In genomic region chr19:24543386-24544350, GRCm38 (mm10) we compare ENCODE assay signal across 15 mouse cellular contexts. TPM values are rescaled to one million over a fixed set of nuclear protein-coding genes. Genes with fewer than 3 reads are reported as not detected.
A peak's percentile ranks its signal among the peaks of the same experiment; 100 is the strongest.
DNase-seq lines count a peak whose midpoint lies in the region; ATAC-seq and TF ChIP-seq lines count a peak whose summit lies in the region.
"Had no signal": no experiment of that assay in that cellular context is flagged by ENCODE, and none has a peak within 500 bp of the region (broad histone marks: within the 10 kb centered on the region; RNA-seq: fewer than 3 reads in every experiment).

No protein-coding gene starts in this region.

- ATAC-seq in stomach, postnatal 0 days (ENCODE audit: low FRiP score, low TSS enrichment): peak; percentile 12; the same call in 1 of the 2 replicates
- ATAC-seq: forebrain, embryonic 13.5 days; midbrain, embryonic 13.5 days had no signal

- 69% methylated on average over 14 of the region's 14 CpGs for WGBS in lung, adult 2 months
- 84% methylated on average over 14 of the region's 14 CpGs for WGBS in stomach, postnatal 0 days

- no peak overlapping the region for H3K9ac ChIP-seq in stomach, postnatal 0 days (ENCODE audit: low read length)
- H3K9ac ChIP-seq: forebrain, embryonic 13.5 days; limb, embryonic 13.5 days; lung, embryonic 14.5 days; midbrain, embryonic 13.5 days had no signal

- no peaks in the 10 kb centered on the region for H3K36me3 ChIP-seq in stomach, postnatal 0 days (ENCODE audit: control insufficient read depth, insufficient read depth, low read length)
- H3K36me3 ChIP-seq: limb, embryonic 13.5 days; midbrain, embryonic 13.5 days had no signal

- no peaks in the 10 kb centered on the region for H3K9me3 ChIP-seq in stomach, postnatal 0 days (ENCODE audit: control insufficient read depth, low read length)
- H3K9me3 ChIP-seq: midbrain, embryonic 13.5 days had no signal

- no peak overlapping the region for H3K27ac ChIP-seq in stomach, postnatal 0 days (replicated peaks)
- H3K27ac ChIP-seq: forebrain, embryonic 13.5 days; left cerebral cortex, adult 2 months; limb, embryonic 13.5 days; midbrain, embryonic 13.5 days had no signal

- H3K4me3 ChIP-seq in lung, adult 2 months (replicated peaks; ENCODE audit: extremely low read depth, low read depth, low read length): no peak overlapping the region
- H3K4me3 ChIP-seq in stomach, postnatal 0 days (ENCODE audit: low read depth, low read length): no peak overlapping the region
- H3K4me3 ChIP-seq: forebrain, embryonic 13.5 days; left cerebral cortex, adult 2 months; limb, embryonic 13.5 days; midbrain, embryonic 13.5 days had no signal

- peak; percentile 50 for DNase-seq in cerebellum, adult 9-10 months
- DNase-seq in cerebellum, adult 11 months: no peak
- peak; percentile 38 for DNase-seq in retina, postnatal 1 day
- no peak for DNase-seq in retina, embryonic 14.5 days (ENCODE audit: low spot score)
- DNase-seq in lung, adult 2 months: peak; percentile 46
- DNase-seq in stomach, postnatal 0 days (ENCODE audit: low spot score): no peak
- no peak for DNase-seq in frontal cortex, postnatal 10 days (ENCODE audit: low spot score in 2 of 2)
- DNase-seq in urinary bladder, postnatal 36 days (ENCODE audit: low spot score in 2 of 2): no peak
- DNase-seq: adrenal gland, postnatal 10 days; kidney, adult 11 months; lung, embryonic 14.5 days had no signal

- no peak for TF ChIP-seq EP300 in stomach, postnatal 0 days (optimal IDR thresholded peaks at IDR 0.05)

- TF ChIP-seq POLR2A in lung, adult 2 months (IDR thresholded peaks at IDR 0.05; ENCODE audit: borderline replicate concordance, extremely low read depth, low read depth, low read length): no peak

- H3K4me1 ChIP-seq in lung, adult 2 months (ENCODE audit: control insufficient read depth, insufficient read depth, low read length): no peaks in the 10 kb centered on the region
- H3K4me1 ChIP-seq in stomach, postnatal 0 days (replicated peaks; ENCODE audit: control insufficient read depth, insufficient read depth): no peaks in the 10 kb centered on the region
- H3K4me1 ChIP-seq: forebrain, embryonic 13.5 days; limb, embryonic 13.5 days had no signal

- H3K4me2 ChIP-seq in stomach, postnatal 0 days (replicated peaks; ENCODE audit: low read depth): no peak overlapping the region
- H3K4me2 ChIP-seq: forebrain, embryonic 13.5 days; limb, embryonic 13.5 days; lung, embryonic 14.5 days; midbrain, embryonic 13.5 days had no signal

- no peak for TF ChIP-seq CTCF in lung, adult 2 months (IDR thresholded peaks at IDR 0.05; ENCODE audit: insufficient read depth, low read length)
- TF ChIP-seq CTCF in stomach, postnatal 0 days (IDR thresholded peaks at IDR 0.05; ENCODE audit: low read depth): no peak

- no peaks in the 10 kb centered on the region for H3K27me3 ChIP-seq in stomach, postnatal 0 days (ENCODE audit: control insufficient read depth, insufficient read depth, low read length)
- H3K27me3 ChIP-seq: forebrain, embryonic 13.5 days; limb, embryonic 13.5 days; midbrain, embryonic 13.5 days had no signal

RNA-seq across cellular contexts. Expression of gene Pip5k1b, which starts 12.0 kb away (rescaled TPM):
- 7.3 and 8.7 TPM in 2 replicates for polyA plus RNA-seq in lung, adult 2 months (2012; rRNA removed)
- polyA plus RNA-seq in stomach, postnatal 0 days (2015; fragmentation: Nextera tagmentation; extraction: Ambion mirVana): 5.2 and 5.5 TPM in 2 replicates

Comparison
In these comparisons a context has a peak if more than half of its experiments do, and no peak if none do; other contexts are left out.
1. DNase-seq: peak in cerebellum, adult 9-10 months (single experiment), retina, postnatal 1 day (single experiment) and lung, adult 2 months (single experiment); none in cerebellum, adult 11 months (single experiment), retina, embryonic 14.5 days (single experiment), stomach, postnatal 0 days (single experiment), frontal cortex, postnatal 10 days (0 of 2) and urinary bladder, postnatal 36 days (0 of 2).